Mouse (Mus musculus): ENCODE measurements around the gene Cacng8.
"Not testable (repeated sequence)": the region's sequence is repeated elsewhere in the genome, so short reads cannot be mapped to it uniquely, and the experiment has no call there.

The Cacng8 gene

GRCm38 (mm10) chr7:3387761-3388160 lies 2.7 kb upstream of the Cacng8 start:
- no peak for DNase-seq (ENCODE audit: low spot score)

- DNase-seq (ENCODE audit: low spot score): no peak
These were observed 1.6 kb upstream of the Cacng8 start for GRCm38 (mm10) chr7:3388885-3389284.

GRCm38 (mm10) chr7:3389444-3390412 lies 755 bp upstream of the Cacng8 start:
- peak; percentile 71 for DNase-seq (ENCODE audit: low spot score)

- no peak for DNase-seq (ENCODE audit: low spot score)
These were observed 583 bp downstream of the Cacng8 start for GRCm38 (mm10) chr7:3391081-3391451.

- no peak for DNase-seq (ENCODE audit: low spot score)
These were observed 1.3 kb downstream of the Cacng8 start for GRCm38 (mm10) chr7:3391809-3392208.

GRCm38 (mm10) chr7:3397355-3397754 lies 6.9 kb downstream of the Cacng8 start:
- DNase-seq (ENCODE audit: low spot score): no peak

GRCm38 (mm10) chr7:3397797-3398196 lies 7.3 kb downstream of the Cacng8 start:
- peak; percentile 40 for DNase-seq (ENCODE audit: low spot score)

- DNase-seq (ENCODE audit: low spot score): not testable (repeated sequence)
These were observed 7.9 kb downstream of the Cacng8 start for GRCm38 (mm10) chr7:3398363-3398762.

- no peak for DNase-seq (ENCODE audit: low spot score)
These were observed 9.5 kb downstream of the Cacng8 start for GRCm38 (mm10) chr7:3399937-3400336.

- DNase-seq (ENCODE audit: low spot score): no peak
These were observed 19.4 kb downstream of the Cacng8 start for GRCm38 (mm10) chr7:3409729-3410520.

- peak; percentile 88 for DNase-seq (ENCODE audit: low spot score)
These were observed 20.9 kb downstream of the Cacng8 start for GRCm38 (mm10) chr7:3411160-3411941.

GRCm38 (mm10) chr7:3412036-3412435 lies 21.6 kb downstream of the Cacng8 start:
- peak; percentile 51 for DNase-seq (ENCODE audit: low spot score)

- peak; percentile 64 for DNase-seq (ENCODE audit: low spot score)
These were observed 24.4 kb downstream of the Cacng8 start for GRCm38 (mm10) chr7:3414888-3415287.

- DNase-seq (ENCODE audit: low spot score): no peak
These were observed 24.9 kb downstream of the Cacng8 start for GRCm38 (mm10) chr7:3415378-3415777.

GRCm38 (mm10) chr7:3419941-3420340 lies 29.5 kb downstream of the Cacng8 start:
- no peak for DNase-seq (ENCODE audit: low spot score)

- no peak for DNase-seq (ENCODE audit: low spot score)
These were observed 30.0 kb downstream of the Cacng8 start for GRCm38 (mm10) chr7:3420466-3420865.

- DNase-seq (ENCODE audit: low spot score): no peak
These were observed 30.8 kb downstream of the Cacng8 start for GRCm38 (mm10) chr7:3421297-3421696.

GRCm38 (mm10) chr7:3422051-3422450 lies 31.6 kb downstream of the Cacng8 start:
- DNase-seq (ENCODE audit: low spot score): no peak

- peak; percentile 16 for DNase-seq (ENCODE audit: low spot score)
These were observed 32.9 kb downstream of the Cacng8 start for GRCm38 (mm10) chr7:3423430-3423829.

- DNase-seq (ENCODE audit: low spot score): no peak
These were observed 33.4 kb downstream of the Cacng8 start, which contains the start of gene Cacng6 for GRCm38 (mm10) chr7:3423895-3424294. TSS of gene Cacng6 (plus strand) at chr7:3424195.

- DNase-seq (ENCODE audit: low spot score): no peak
These were observed 34.7 kb downstream of the Cacng8 start for GRCm38 (mm10) chr7:3425141-3425540.

- DNase-seq (ENCODE audit: low spot score): no peak
These were observed 39.7 kb downstream of the Cacng8 start for GRCm38 (mm10) chr7:3430161-3430560.

All from embryo, embryonic 10 days (tissue).